Mouse (Mus musculus): ENCODE measurements at regions not wholly inside any gene's neighbourhood (a gene's known extent, or its start where the extent isn't known, plus 50 kb on each side); places are given as distances from the start of the nearest gene placed in this dataset.

DNA sequence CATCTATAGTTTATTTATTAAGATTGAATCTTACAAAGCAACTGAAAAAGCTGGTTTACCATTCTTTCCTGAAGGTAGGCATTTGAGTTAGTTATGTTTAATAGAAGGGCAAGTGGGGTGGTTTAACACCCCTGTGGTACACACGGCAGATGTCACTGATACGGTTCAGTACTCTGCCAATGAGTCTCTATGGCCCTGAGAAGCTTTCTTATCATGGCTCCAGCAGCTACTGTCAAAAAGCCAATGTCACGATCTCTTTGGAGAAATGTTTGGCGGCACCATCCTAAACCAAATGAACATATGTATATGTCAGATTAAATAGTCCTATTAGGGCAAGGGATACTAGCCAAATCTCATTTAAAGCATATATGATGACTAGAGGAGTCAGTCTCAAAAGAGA is 562.4 kb upstream of the Syt1 start:
- TF ChIP-seq CTCF (IDR thresholded peaks at IDR 0.05; ENCODE audit: low read depth, low read length) (no peak), EP300 (IDR thresholded peaks at IDR 0.05; ENCODE audit: insufficient read depth, low read depth, low read length) (no peak)

Measured in ES-Bruce4 (cell line).